Mouse (Mus musculus) forebrain, embryonic 10.5 days (tissue): ENCODE data around the gene Lcn4. TPM values are rescaled to one million over a fixed set of nuclear protein-coding genes. Genes with fewer than 3 reads are reported as not detected.
A peak's percentile ranks its signal among the peaks of the same experiment; 100 is the strongest.

Experiments used
- DNase-seq: peaks from one replicate; pipeline ENCODE4 v3.0.0-alpha.2; 2017; ENCODE audit warnings: low spot score; ENCODE audit errors: extremely low spot score
- H3K27ac ChIP-seq: fragments of 300-500 bp; sonication (generic); 2 replicates; pipeline ENCODE4 v1.5.1; 2016; ENCODE audit warnings: mild to moderate bottlenecking
- H3K27me3 ChIP-seq: fragments of 300-500 bp; sonication (generic); 2 replicates; pipeline ENCODE4 v1.6.1; 2016; ENCODE audit warnings: mild to moderate bottlenecking; ENCODE audit not compliant: poor library complexity, severe bottlenecking
- H3K36me3 ChIP-seq: fragments of 300-500 bp; sonication (generic); replicated peaks from 2 replicates; pipeline ENCODE4 v1.6.1; 2016; ENCODE audit warnings: mild to moderate bottlenecking, moderate library complexity
- H3K4me1 ChIP-seq: fragments of 300-500 bp; sonication (generic); 2 replicates; pipeline ENCODE4 v1.6.1; 2016
- H3K4me3 ChIP-seq: fragments of 300-500 bp; sonication (generic); 2 replicates; pipeline ENCODE4 v1.5.1; 2016; ENCODE audit warnings: mild to moderate bottlenecking, moderate library complexity
- H3K9me3 ChIP-seq: fragments of 300-500 bp; sonication (generic); 2 replicates; pipeline ENCODE4 v1.6.1; 2016; ENCODE audit warnings: mild to moderate bottlenecking, moderate library complexity
- WGBS: fragments of 180-500 bp; shearing (Covaris S2); methylation state at CpG from one replicate; pipeline ENCODE4 v1.1.7; 2016; 5-methylcytosine and 5-hydroxymethylcytosine counted together
- polyA plus RNA-seq: library from polyadenylated mRNA; unstranded; fragments of >200 nt; fragmentation: Nextera tagmentation; extraction: Ambion mirVana; gene quantifications from 2 replicates; pipeline ENCODE4 v1.2.1, GENCODE M21; 2016

Gene Lcn4
- polyA plus RNA-seq, 1 experiment from 2014 or later: not detected

DNA sequence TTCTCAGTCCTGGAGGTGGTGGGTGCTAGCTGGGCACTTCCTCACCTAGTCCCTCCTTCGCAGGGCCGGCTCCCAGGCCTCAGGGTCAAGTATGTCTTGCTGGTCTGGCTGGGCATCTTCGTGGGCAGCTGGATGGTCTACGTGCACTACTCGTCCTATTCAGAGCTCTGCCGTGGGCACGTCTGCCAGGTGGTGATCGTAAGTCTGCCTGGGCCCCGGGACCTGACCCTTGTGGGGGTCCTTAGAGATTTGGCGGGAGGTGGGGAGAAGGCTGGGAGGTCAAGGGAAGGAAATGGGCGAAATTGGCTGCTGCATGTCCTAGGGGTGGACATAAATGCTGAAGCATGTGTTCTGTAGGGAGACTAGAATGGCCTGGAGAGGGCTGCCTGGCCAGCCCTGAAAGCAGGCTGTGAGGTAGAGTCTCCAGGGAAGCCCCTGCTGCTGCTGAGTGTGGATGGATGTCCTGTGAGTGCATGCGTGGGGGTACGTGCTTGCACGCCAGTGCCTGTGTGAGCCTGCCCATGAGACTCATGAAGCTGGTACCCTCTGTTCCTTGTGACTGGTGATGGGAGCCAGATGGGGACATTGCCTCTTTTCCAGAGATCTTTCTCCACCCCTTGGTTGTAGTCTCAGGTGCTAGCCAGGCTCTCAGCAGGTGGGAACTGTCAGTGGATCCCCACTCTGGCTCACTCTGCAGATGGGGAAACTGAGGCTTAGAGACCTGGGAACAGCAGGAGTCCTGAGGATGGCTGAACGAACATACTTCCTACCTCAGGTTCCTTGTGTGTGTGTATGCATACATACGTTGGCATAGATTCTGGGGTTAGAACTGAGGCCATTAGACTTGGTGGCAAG lies 38.3 kb downstream of the Lcn4 start:
- Histone ChIP-seq H3K4me1 (peaks cover 77% of the 10 kb centered on the region), H3K27me3 (0 out of 2 replicates have a peak, but pooled peaks cover under 1% of the 10 kb centered on the region), H3K36me3 (peaks cover 57% of the 10 kb centered on the region), H3K9me3 (no peaks in the 10 kb centered on the region), H3K4me3 (no peak overlapping the region), H3K27ac (no peak overlapping the region)
- DNase-seq: no peak
- 92% methylated on average over 16 of the region's 16 CpGs for WGBS

DNA sequence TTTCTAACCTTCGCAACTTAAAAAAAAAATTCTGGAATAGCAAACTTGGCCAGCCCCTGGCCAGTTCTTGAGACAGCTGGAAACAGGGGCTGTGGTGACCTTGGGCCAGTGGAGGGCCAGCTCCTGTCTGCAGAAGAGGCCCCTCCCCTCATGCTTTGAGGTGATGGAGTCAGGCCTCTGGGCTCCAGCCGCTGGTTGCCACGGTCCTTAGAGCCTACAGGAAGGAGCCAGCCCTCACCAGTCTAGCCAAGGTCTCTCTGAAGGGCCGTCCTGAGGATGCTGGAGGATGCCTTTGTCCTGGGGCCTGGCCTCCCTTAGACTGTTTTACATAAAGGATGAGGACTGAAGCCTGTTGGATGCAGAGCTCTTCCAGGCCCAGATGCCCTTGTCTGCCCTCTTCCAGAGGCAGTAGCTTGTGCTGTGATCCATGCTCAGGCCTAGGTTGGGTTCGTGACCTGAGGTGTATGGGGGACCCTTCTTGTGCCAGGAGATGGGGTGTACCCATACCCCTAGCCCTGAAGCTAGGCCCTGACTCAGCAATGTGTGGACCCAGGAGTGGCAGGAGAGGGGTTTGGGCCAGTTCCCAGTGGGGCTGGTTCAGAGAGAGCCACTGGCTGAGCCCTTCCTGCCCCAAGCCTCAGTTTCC lies 42.2 kb downstream of the Lcn4 start:
- Histone ChIP-seq H3K27me3 (peaks cover 13% of the 10 kb centered on the region), H3K4me1 (peaks cover 50% of the 10 kb centered on the region)

DNA sequence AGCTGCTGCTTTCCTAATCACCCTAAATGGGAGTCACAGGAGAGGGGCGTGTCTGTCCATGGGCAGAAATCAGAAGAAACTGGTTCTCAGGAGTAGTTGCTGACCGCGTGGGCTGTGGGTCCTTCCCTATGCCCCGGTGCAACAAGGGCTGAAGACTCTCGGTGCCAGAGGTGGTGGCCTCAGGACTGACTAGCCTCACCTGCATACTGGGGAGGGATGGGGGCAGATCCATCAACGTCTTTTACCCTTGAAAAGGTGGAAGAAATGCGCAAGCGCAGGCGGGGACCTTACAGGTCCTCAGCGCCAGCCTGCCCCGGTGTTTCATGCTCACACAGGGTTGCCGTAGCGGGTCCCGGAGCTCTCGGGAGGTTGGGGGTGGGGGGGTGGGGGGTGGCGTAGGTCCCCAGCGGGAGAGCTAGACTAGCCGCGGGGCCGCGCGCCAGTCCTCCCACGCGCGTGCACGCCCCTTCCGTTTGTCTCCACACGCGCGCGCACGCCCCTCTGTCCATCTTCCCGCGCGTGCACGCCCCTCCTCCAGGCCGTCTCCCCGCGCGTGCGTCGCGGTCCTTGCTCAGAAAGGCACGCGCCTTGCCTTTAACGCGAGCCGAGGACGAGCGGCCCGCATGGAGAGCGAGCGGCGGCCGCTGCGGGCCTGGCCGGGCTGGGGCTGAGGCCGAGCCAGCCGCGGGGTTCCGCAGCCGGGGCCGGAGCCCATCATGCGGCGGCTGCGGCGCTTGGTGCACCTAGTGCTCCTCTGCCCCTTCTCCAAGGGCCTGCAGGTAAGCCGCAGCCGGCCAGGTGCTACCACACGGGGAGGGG lies 43.0 kb downstream of the Lcn4 start, which contains the start of gene Fam69b:
Gene Fam69b (plus strand): TSS at position 537 of the 819 bp plus-strand sequence.
- Histone ChIP-seq H3K27me3 (peaks cover 13% of the 10 kb centered on the region), H3K27ac (peak within 1 kb of the TSS; percentile 95), H3K36me3 (peaks cover 11% of the 10 kb centered on the region), H3K4me1 (peaks cover 45% of the 10 kb centered on the region), H3K9me3 (no peaks in the 10 kb centered on the region), H3K4me3 (peak within 1 kb of the TSS; percentile 84)
- under 1% methylated on average over 69 of the region's 70 CpGs for WGBS
- DNase-seq: peak; percentile 75

More for the DNA sequence above, 42.2 kb downstream of the Lcn4 start:
- WGBS: 20% methylated on average over 5 of the region's 5 CpGs
- Histone ChIP-seq H3K4me3 (peak overlapping the region; percentile 84), H3K9me3 (no peaks in the 10 kb centered on the region), H3K36me3 (peaks cover 19% of the 10 kb centered on the region), H3K27ac (peak overlapping the region; percentile 95)
- DNase-seq: peak; percentile 47

- H3K4me1 ChIP-seq: peaks cover 46% of the 10 kb centered on the region
- DNase-seq: no peak
- 72% methylated on average over 3 of the region's 3 CpGs for WGBS
- no peaks in the 10 kb centered on the region for H3K36me3 ChIP-seq
- H3K27ac ChIP-seq: no peak overlapping the region
- peaks cover 13% of the 10 kb centered on the region for H3K27me3 ChIP-seq
- H3K4me3 ChIP-seq: no peak overlapping the region
- H3K9me3 ChIP-seq: no peaks in the 10 kb centered on the region
These were observed 45.0 kb downstream of the Lcn4 start for GRCm38 (mm10) chr2:26626081-26626480.

DNA sequence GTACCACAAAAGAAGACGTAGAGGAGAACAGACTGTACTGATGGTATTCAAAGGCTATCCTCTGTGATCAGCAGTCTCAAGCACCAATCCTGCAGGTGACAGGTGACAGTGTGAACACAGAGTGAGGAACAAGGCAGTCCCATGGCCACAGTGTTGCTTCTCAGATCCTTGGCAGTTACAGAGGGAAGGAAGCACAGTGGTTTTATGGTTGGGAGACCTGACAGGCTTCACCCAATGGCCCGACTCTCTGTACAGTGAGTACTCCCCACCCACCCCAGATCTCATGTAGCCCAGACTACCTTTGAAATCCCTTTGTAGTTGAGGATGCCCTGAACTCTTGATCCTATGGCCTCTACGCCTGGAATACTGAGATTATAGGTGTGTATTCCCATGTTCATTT lies 45.7 kb downstream of the Lcn4 start:
- DNase-seq: no peak

DNA sequence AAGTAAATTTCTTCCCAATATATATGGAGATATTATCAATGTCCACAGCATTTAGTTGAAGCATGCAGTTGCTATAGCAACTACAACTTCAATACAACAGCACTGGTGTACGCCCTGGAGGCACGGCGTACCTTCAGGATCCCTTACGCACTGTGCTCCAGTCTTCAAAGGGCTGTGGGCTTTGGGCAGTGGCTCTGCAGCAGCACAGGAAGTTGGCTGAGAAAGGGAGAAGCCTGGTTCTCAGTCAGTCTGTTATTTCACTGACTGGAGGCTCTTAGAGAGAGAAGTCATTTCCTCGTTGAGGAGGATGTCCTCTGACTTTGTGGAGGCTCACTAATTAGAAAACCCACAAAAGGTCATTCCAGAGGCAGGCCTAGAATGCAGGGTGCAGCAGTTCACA lies 48.1 kb downstream of the Lcn4 start:
- Histone ChIP-seq H3K4me1 (peaks cover 22% of the 10 kb centered on the region), H3K9me3 (no peaks in the 10 kb centered on the region), H3K27me3 (peaks cover 13% of the 10 kb centered on the region), H3K27ac (no peak overlapping the region), H3K36me3 (no peaks in the 10 kb centered on the region), H3K4me3 (no peak overlapping the region)
- 70% methylated on average over 5 of the region's 5 CpGs for WGBS
- no peak for DNase-seq

More for the DNA sequence above, 45.7 kb downstream of the Lcn4 start:
- H3K4me3 ChIP-seq: no peak overlapping the region
- H3K27ac ChIP-seq: no peak overlapping the region
- H3K27me3 ChIP-seq: peaks cover 13% of the 10 kb centered on the region
- H3K4me1 ChIP-seq: peaks cover 41% of the 10 kb centered on the region
- no peaks in the 10 kb centered on the region for H3K36me3 ChIP-seq
- 86% methylated on average over 3 of the region's 3 CpGs for WGBS
- H3K9me3 ChIP-seq: no peaks in the 10 kb centered on the region

DNA sequence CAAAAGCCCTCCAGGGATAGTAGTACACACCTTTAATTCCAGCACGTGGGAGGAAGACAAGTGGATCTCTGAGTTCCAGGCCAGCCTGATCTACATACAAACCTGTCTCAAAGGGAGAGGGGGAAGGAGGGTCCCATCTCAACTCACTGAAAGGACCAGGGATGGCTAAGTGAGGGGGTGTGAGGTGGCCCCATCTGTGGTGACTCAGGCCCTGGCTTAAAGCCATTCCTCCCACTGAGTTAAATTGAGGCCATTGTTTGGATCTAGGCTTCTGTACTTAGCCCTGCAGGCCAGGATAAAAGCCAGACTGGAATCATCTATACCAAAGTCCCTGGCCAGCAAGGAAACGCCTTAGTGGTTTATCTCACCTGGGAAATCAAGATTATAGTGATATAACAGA lies 49.8 kb downstream of the Lcn4 start:
- Histone ChIP-seq H3K4me3 (no peak overlapping the region), H3K27ac (no peak overlapping the region), H3K9me3 (no peaks in the 10 kb centered on the region), H3K36me3 (no peaks in the 10 kb centered on the region), H3K27me3 (peaks cover 3% of the 10 kb centered on the region; the same call in 1 of the 2 replicates), H3K4me1 (peaks cover 20% of the 10 kb centered on the region)
- no peak for DNase-seq
- WGBS: 50% methylated on average over 2 of the region's 2 CpGs

- no peak overlapping the region for H3K4me3 ChIP-seq
- no peak for DNase-seq
- H3K36me3 ChIP-seq: no peaks in the 10 kb centered on the region
- 62% methylated on average over 7 of the region's 7 CpGs for WGBS
- no peak overlapping the region for H3K27ac ChIP-seq
- peaks cover 16% of the 10 kb centered on the region for H3K4me1 ChIP-seq
- no peaks in the 10 kb centered on the region for H3K9me3 ChIP-seq
- no peaks in the 10 kb centered on the region; the same call in 1 of the 2 replicates for H3K27me3 ChIP-seq
These were observed 53.2 kb downstream of the Lcn4 start for GRCm38 (mm10) chr2:26617928-26618327.

Other genes starting within 250 kb of the Lcn4 start
- 27.0 and 29.8 TPM in 2 replicates for gene Sec16a, start 226.1 kb downstream of the Lcn4 start, polyA plus RNA-seq
- gene Notch1, start 154.6 kb downstream of the Lcn4 start, polyA plus RNA-seq: 25.4 and 26.7 TPM in 2 replicates
- gene Egfl7, start 91.3 kb downstream of the Lcn4 start, polyA plus RNA-seq: 89.9 and 96.4 TPM in 2 replicates
- not detected in 2 replicates for gene Gm20532, start 84.6 kb downstream of the Lcn4 start, polyA plus RNA-seq
- 10.1 and 10.2 TPM in 2 replicates for gene Agpat2, start 66.9 kb downstream of the Lcn4 start, polyA plus RNA-seq
- 44.1 and 49.4 TPM in 2 replicates for gene Fam69b, start 42.8 kb downstream of the Lcn4 start, polyA plus RNA-seq
- gene Abo, start 193.7 kb upstream of the Lcn4 start, polyA plus RNA-seq: not detected in 2 replicates
- gene Surf6, start 231.6 kb upstream of the Lcn4 start, polyA plus RNA-seq: 34.4 and 37.1 TPM in 2 replicates
- 112 and 118 TPM in 2 replicates for gene Med22, start 239.4 kb upstream of the Lcn4 start, polyA plus RNA-seq
- gene Rpl7a, start 239.5 kb upstream of the Lcn4 start, polyA plus RNA-seq: 735 and 753 TPM in 2 replicates
- gene Surf2, start 245.1 kb upstream of the Lcn4 start, polyA plus RNA-seq: 54.9 and 55.1 TPM in 2 replicates
- gene Surf1, start 245.2 kb upstream of the Lcn4 start, polyA plus RNA-seq: 46.0 and 47.3 TPM in 2 replicates